Mouse (Mus musculus) heart, adult 8-10 months (tissue): ENCODE data around the gene Ganab. TPM values are rescaled to one million over a fixed set of nuclear protein-coding genes. Genes with fewer than 3 reads are reported as not detected.
"Not testable (repeated sequence)": the region's sequence is repeated elsewhere in the genome, so short reads cannot be mapped to it uniquely, and the experiment has no call there.

Source experiments
- DNase-seq: peaks from one replicate; pipeline ENCODE4 v3.0.0; 2022; ENCODE audit warnings: low spot score
- total RNA-seq, 4 experiments: library from RNA; stranded (reverse); gene quantifications; 2 replicates each; pipeline ENCODE4 v1.2.4; 2022

Gene Ganab
- total RNA-seq, 4 experiments from 2014 or later = 45.5 to 49.6 (median 47.2) TPM

- DNase-seq = peak; percentile 95
Observed at GRCm38 (mm10) chr19:8888511-8889385, 9.1 kb upstream of the Ganab start, which contains the start of the genes 1810009A15Rik and Gm49416. Gene 1810009A15Rik, plus strand, starts transcription at chr19:8888853. Gene Gm49416, plus strand, starts transcription at chr19:8888926.

- DNase-seq = peak; percentile 88
Observed at GRCm38 (mm10) chr19:8892829-8893766, 4.8 kb upstream of the Ganab start, which contains the start of gene Ints5. Gene Ints5, plus strand, starts transcription at chr19:8893005.

- no peak for DNase-seq
Observed at GRCm38 (mm10) chr19:8895397-8895960, 2.4 kb upstream of the Ganab start.

- DNase-seq = not testable (repeated sequence)
Observed at GRCm38 (mm10) chr19:8896231-8896630, 1.6 kb upstream of the Ganab start.

GRCm38 (mm10) chr19:8897211-8897864 is 533 bp upstream of the Ganab start:
- peak; percentile 27 for DNase-seq

- no peak for DNase-seq
Observed at GRCm38 (mm10) chr19:8898576-8898975, 705 bp downstream of the Ganab start.

GRCm38 (mm10) chr19:8899079-8899478 is 1.2 kb downstream of the Ganab start:
- no peak for DNase-seq

- no peak for DNase-seq
Observed at GRCm38 (mm10) chr19:8903412-8903811, 5.5 kb downstream of the Ganab start.

- DNase-seq = no peak
Observed at GRCm38 (mm10) chr19:8908531-8908930, 10.7 kb downstream of the Ganab start.

GRCm38 (mm10) chr19:8911810-8912209 is 13.9 kb downstream of the Ganab start:
- DNase-seq = no peak

- DNase-seq = no peak
Observed at GRCm38 (mm10) chr19:8914212-8914611, 16.3 kb downstream of the Ganab start.

GRCm38 (mm10) chr19:8919000-8919399 is 21.1 kb downstream of the Ganab start:
- no peak for DNase-seq

GRCm38 (mm10) chr19:8919684-8920072 is 21.8 kb downstream of the Ganab start:
- no peak for DNase-seq

- peak; percentile 98 for DNase-seq
Observed at GRCm38 (mm10) chr19:8920073-8920736, 22.3 kb downstream of the Ganab start, which contains the start of gene B3gat3. Gene B3gat3, plus strand, starts transcription at chr19:8920374.

GRCm38 (mm10) chr19:8920836-8921291 is 23.0 kb downstream of the Ganab start:
- DNase-seq = no peak

GRCm38 (mm10) chr19:8921741-8922140 is 23.9 kb downstream of the Ganab start:
- no peak for DNase-seq

GRCm38 (mm10) chr19:8926766-8927165 is 28.9 kb downstream of the Ganab start:
- no peak for DNase-seq

- DNase-seq = no peak
Observed at GRCm38 (mm10) chr19:8927891-8928525, 30.1 kb downstream of the Ganab start.

- no peak for DNase-seq
Observed at GRCm38 (mm10) chr19:8928689-8929223, 30.9 kb downstream of the Ganab start.
